Mouse (Mus musculus) spleen, adult 2 months (tissue): ENCODE data around the gene Ezh2. TPM values are rescaled to one million over a fixed set of nuclear protein-coding genes. Genes with fewer than 3 reads are reported as not detected.
A peak's percentile ranks its signal among the peaks of the same experiment; 100 is the strongest.
"Not testable (repeated sequence)": the region's sequence is repeated elsewhere in the genome, so short reads cannot be mapped to it uniquely, and the experiment has no call there.

Experiments used
- DNase-seq, 2 experiments: peaks; one replicate each; pipeline versions ENCODE4 v3.0.0 to v3.0.0-alpha.2; 2012 to 2021; ENCODE audit warnings: low spot score in 2 of 2, low read depth in 1 of 2
- H3K27ac ChIP-seq: fragments of 200-500 bp; 2 replicates; pipeline ENCODE4 v1.5.1; 2012; ENCODE audit warnings: low read length, inconsistent platforms; ENCODE audit not compliant: insufficient read depth
- H3K27me3 ChIP-seq: fragments of 200-500 bp; 2 replicates; pipeline ENCODE4 v1.6.1; 2012; ENCODE audit warnings: mild to moderate bottlenecking, moderate library complexity, low read length, inconsistent platforms; ENCODE audit not compliant: control insufficient read depth, insufficient read depth
- H3K36me3 ChIP-seq: fragments of 200-500 bp; 2 replicates; pipeline ENCODE4 v1.6.1; 2012; ENCODE audit warnings: mild to moderate bottlenecking, low read length, inconsistent platforms; ENCODE audit not compliant: control insufficient read depth, insufficient read depth
- H3K4me1 ChIP-seq: fragments of 200-500 bp; 2 replicates; pipeline ENCODE4 v1.6.1; 2011; ENCODE audit warnings: inconsistent platforms; ENCODE audit not compliant: control insufficient read depth, insufficient read depth, insufficient read length
- H3K4me3 ChIP-seq: fragments of 200-500 bp; 2 replicates; pipeline ENCODE4 v1.5.1; 2011; ENCODE audit warnings: mild to moderate bottlenecking, inconsistent platforms; ENCODE audit not compliant: insufficient read depth, insufficient read length; ENCODE audit errors: extremely low read depth
- CTCF ChIP-seq: fragments of 200-500 bp; IDR thresholded peaks from 2 replicates; pipeline ENCODE4 v1.5.1; 2011; ENCODE audit warnings: mild to moderate bottlenecking, inconsistent platforms; ENCODE audit not compliant: insufficient read depth, insufficient read length, insufficient replicate concordance; ENCODE audit errors: extremely low read depth
- POLR2A ChIP-seq: fragments of 200-500 bp; IDR thresholded peaks from 2 replicates; pipeline ENCODE4 v1.6.1; 2011; ENCODE audit warnings: low read depth, low read length, inconsistent platforms
- WGBS: fragments of 180-500 bp; shearing (Covaris S2); methylation state at CpG from one replicate; pipeline ENCODE4 v1.1.7; 2018; 5-methylcytosine and 5-hydroxymethylcytosine counted together
- polyA plus RNA-seq: library from polyadenylated mRNA; depleted of rRNA; stranded (reverse); fragments of >200 nt; gene quantifications from 2 replicates; pipeline ENCODE4 v1.2.3, GENCODE M21; 2012

The Ezh2 gene
- polyA plus RNA-seq, 1 experiment, result 6.8 TPM

DNA sequence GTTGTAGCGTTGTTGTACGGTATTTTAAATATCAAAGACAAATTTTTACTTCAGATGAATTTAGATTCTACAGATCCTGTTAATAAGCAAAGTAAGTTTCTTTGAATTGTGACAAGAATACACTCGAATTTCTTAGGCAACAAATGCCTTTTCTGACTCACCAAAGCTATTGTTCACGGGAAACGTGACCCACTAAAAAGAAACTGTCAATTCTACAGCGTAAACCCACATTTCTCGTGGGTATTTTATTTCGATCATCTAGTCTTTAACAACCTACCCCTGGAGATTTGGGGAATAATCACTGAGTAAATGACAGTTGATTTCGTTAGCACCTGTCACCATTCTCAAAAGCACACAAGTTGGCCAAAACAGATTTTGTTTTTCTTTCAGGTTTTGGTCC lies 1.6 kb downstream of the Ezh2 start:
- Histone ChIP-seq H3K4me3 (peak overlapping the region; percentile 88), H3K27ac (peak overlapping the region; percentile 82; the same call in 1 of the 2 replicates), H3K27me3 (no peaks in the 10 kb centered on the region), H3K4me1 (no peaks in the 10 kb centered on the region), H3K36me3 (no peaks in the 10 kb centered on the region)
- TF ChIP-seq CTCF (no peak), POLR2A (no peak)
- 2% methylated on average over 9 of the region's 9 CpGs for WGBS
- DNase-seq, result peak in 1 of 2 experiments; percentile 3

DNA sequence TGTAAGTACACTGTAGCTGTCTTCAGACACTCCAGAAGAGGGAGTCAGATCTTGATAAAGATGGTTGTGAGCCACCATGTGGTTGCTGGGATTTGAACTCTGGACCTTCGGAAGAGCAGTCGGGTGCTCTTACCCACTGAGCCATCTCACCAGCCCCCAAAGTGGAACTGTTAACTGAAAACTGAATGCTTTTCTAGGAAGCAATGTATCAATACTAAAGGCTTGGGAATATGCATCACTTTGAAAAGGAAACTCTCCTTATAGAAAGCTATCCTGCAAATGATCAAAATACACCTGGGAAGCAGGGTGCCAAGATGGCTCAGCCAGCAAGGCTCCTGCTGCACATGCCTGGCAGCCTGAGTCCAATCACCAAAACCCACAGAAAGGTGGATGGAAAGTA lies 7.8 kb downstream of the Ezh2 start:
- peak in 1 of 2 experiments; percentile 3 for DNase-seq
- H3K27ac ChIP-seq, result not testable (repeated sequence)
- 79% methylated on average over 2 of the region's 2 CpGs for WGBS

DNA sequence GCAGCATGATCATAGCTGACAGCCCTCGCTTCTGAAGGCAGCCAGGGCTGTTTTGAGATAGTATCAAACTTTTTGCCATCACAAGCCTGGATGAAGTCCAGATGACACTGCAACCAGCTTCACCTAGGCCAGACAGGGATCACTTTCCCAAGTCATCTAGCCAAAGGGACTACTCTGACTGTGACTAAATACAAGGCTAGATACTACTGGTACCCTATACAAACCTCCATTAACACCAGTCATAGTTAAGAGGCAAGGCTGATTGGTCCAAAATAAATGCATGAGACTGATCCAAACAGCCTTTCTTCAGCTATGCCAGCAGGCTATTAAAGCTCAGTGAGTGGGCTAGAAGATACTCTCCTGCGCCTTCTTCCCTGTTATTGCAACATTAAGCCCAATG lies 22.3 kb downstream of the Ezh2 start:
- 96% methylated on average over 2 of the region's 2 CpGs for WGBS
- TF ChIP-seq CTCF, result no peak
- no peak for TF ChIP-seq POLR2A
- H3K27ac ChIP-seq, result no peak overlapping the region
- no peaks in the 10 kb centered on the region for H3K4me1 ChIP-seq
- H3K27me3 ChIP-seq, result no peaks in the 10 kb centered on the region
- no peak overlapping the region for H3K4me3 ChIP-seq
- no peak for DNase-seq
- peaks cover 6% of the 10 kb centered on the region for H3K36me3 ChIP-seq

More for the DNA sequence above, 7.8 kb downstream of the Ezh2 start:
- H3K4me1 ChIP-seq, H3K4me3 ChIP-seq, H3K36me3 ChIP-seq, H3K27me3 ChIP-seq: not testable (repeated sequence)

DNA sequence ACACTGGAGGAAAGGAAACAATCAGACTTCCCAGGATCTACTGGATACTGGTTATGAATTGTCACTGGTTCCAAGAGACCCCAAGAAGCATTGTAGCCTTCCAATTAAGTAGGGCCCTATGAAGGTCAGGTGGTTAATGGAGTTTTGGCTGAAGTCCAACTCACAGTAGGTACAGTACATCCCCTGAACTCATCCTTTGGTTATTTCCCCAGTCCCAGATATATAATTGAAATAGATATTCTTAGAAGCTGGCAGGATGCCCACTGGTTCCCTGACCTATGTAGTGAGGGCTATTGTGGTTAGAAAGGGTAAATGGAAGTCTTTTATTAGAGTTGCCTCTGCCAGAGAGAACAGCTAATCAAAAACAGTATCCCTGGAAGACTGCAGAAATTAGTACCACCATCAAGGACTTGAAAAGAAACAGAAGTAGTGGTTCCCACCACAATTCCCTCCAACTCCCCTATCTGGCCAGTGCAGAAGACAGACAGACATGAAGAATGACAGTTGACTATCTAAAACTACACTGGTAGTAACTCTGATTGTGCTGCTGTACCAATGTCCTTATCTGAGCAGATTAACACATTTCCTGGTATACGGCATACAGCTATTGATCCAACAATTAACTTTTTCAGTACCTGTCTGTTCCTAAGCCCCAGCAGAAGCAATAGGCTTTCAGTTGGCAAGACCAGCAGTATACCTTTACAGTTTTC lies 29.7 kb downstream of the Ezh2 start:
- no peak for TF ChIP-seq CTCF
- TF ChIP-seq POLR2A, result no peak
- Histone ChIP-seq H3K36me3 (peaks cover 6% of the 10 kb centered on the region), H3K4me3 (no peak overlapping the region), H3K27ac (no peak overlapping the region), H3K27me3 (no peaks in the 10 kb centered on the region), H3K4me1 (no peaks in the 10 kb centered on the region)
- WGBS, result 79% methylated on average over 1 of the region's 1 CpGs
- no peak for DNase-seq

DNA sequence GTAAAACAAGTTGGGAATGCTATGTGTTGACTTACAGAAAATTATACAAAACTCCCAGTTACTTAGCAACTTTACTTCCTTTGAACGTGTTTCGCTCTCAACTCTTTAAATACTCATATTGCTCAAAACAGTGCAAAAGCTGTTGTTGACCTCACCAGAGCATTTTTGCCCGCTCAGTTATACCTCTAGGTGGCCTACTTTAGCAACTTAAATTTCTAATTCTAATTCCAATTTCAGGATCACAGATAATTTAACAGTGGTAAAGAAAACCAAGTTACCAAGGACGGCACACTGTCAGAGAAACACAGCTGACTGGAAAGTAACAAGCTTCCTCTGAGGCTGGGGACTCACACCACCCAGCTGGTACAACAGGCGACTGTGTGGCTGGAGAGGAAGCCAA lies 33.7 kb downstream of the Ezh2 start:
- WGBS, result 72% methylated on average over 5 of the region's 5 CpGs
- peaks cover 4% of the 10 kb centered on the region for H3K36me3 ChIP-seq
- H3K4me3 ChIP-seq, result no peak overlapping the region
- no peaks in the 10 kb centered on the region for H3K4me1 ChIP-seq
- DNase-seq, result no peak
- no peaks in the 10 kb centered on the region for H3K27me3 ChIP-seq
- no peak overlapping the region for H3K27ac ChIP-seq
- TF ChIP-seq POLR2A (no peak), CTCF (no peak)

DNA sequence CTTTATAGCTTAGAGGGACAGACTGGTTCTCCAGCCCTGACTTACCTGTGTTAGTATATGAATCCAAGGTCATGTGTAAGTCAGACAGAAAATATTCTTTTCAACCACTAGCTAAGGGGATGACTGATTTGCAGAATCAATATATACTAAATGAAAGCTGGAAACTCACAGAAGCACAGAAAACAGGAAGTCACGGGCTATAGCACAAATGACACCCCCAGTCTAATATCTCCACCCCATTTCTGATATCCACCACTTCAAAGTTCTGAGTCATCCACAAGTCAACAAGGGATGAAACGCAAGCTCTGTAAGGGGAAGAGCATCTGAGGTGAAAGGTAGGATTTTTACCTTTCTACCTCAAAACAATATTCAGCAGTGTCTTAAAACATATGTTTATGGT lies 34.3 kb downstream of the Ezh2 start:
- no peaks in the 10 kb centered on the region for H3K4me1 ChIP-seq
- WGBS, result 66% methylated on average over 2 of the region's 2 CpGs
- peaks cover 4% of the 10 kb centered on the region for H3K36me3 ChIP-seq

DNA sequence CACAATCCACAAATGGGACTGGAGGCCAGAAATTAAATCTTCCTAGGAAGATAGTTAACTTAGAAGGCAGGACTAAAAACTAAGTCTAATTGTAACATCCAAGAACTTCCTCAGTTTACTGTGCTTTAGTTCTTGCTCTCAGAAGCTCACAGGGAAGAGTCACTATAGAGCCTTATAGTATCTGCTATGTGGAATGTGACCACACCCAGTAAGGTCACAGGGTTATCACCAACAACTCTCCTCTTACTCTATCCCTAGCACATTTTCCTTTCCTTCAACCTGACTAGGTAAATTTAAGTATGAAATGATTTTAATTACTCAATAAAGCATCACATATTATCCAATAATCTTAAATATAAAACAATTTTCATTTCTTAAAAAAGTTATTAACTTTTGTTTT lies 34.7 kb downstream of the Ezh2 start:
- no peak overlapping the region for H3K27ac ChIP-seq
- H3K36me3 ChIP-seq, result peaks cover 4% of the 10 kb centered on the region
- DNase-seq, result no peak
- no peak overlapping the region for H3K4me3 ChIP-seq
- H3K4me1 ChIP-seq, result no peaks in the 10 kb centered on the region
- no peak for TF ChIP-seq POLR2A
- TF ChIP-seq CTCF, result no peak
- H3K27me3 ChIP-seq, result no peaks in the 10 kb centered on the region

More for the DNA sequence above, 34.3 kb downstream of the Ezh2 start:
- Histone ChIP-seq H3K27ac (no peak overlapping the region), H3K27me3 (no peaks in the 10 kb centered on the region), H3K4me3 (no peak overlapping the region)
- TF ChIP-seq CTCF (no peak), POLR2A (no peak)
- DNase-seq, result no peak

DNA sequence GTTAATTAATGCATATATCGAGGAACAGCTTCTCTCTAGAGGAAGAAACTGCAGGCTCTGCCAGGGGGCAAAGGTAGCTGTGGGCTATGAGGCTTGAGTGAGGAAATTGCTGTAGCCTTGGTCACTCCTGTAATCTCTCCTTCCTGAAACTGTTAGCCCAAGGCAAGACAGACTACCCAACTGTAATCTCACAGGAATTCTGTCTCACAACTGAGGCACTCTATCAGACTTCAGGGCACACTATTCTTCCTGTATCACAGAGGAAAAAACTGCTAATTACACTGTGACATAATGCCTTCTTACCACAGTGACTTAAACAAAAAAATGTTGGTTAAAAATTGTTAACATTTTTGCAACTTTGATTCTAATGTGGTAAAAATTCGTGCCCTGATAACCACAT lies 35.9 kb downstream of the Ezh2 start:
- Histone ChIP-seq H3K4me3 (no peak overlapping the region), H3K27ac (no peak overlapping the region), H3K27me3 (no peaks in the 10 kb centered on the region), H3K36me3 (peaks cover 10% of the 10 kb centered on the region), H3K4me1 (no peaks in the 10 kb centered on the region)
- WGBS, result 82% methylated on average over 2 of the region's 2 CpGs
- TF ChIP-seq CTCF, result no peak
- no peak for TF ChIP-seq POLR2A
- DNase-seq, result no peak
